Mouse (Mus musculus): ENCODE results near the gene Ano4.
"Not testable (repeated sequence)": the region's sequence is repeated elsewhere in the genome, so short reads cannot be mapped to it uniquely, and the experiment has no call there.

Ano4 gene

DNA sequence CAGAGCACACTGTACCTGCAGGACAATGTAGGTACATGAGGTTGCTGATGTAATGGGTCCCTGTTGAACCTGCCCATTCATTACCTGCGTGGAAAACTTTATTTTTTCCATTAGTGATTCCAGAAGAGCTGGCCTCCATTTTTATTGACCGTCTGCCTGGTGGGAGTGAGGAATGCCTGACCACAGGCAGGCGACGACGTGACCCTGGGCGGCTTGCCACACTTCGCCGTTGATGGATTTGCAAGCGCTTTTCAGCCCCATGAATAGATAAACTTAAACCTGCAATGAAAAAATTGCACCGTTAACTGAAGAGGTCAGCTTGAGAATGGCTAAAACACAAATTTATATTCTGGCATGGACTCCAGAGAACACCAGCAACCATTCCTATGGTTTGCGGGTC lies 195.4 kb downstream of the Ano4 start:
- DNase-seq (ENCODE audit: low spot score in 2 of 2), result no peak

DNA sequence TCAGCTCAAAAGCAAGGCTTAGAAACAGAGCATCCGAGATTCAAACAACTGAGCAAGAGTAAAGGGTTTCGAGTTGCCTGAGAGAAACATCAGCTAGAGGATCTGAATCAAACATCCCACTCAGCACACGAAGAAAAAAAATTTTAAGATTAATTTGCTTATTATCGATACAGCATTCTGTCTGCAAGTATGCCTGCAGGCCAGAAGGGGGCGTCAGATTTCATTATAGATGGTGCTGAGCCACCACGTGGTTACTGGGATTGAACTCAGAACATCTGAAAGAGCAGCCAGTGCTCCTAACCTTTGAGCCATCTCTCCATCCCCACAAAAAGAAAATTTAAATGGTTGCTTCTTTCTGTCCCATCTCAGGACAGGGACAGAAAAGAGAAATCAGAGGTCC lies 223.2 kb downstream of the Ano4 start:
- no peak for DNase-seq (ENCODE audit: low spot score in 2 of 2)

DNA sequence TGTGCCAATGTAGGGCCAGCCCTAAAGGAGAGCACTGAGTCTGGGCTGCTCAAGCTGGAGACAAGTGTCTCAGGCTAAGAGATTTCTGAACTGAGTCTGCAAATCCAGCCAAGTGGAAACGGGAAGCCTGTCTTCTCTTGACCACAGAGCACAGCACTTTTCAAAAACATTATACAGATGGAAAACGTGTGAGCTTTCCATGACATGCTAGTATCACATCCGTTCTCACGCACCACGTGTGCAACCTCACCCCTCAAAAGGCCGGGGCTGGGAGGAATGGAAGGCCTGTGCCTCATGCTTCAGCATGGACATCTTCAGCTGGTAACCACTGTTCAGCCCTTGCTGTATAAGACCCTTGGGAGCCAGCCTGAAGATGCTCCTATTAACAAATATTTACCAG lies 230.2 kb downstream of the Ano4 start:
- no peak for DNase-seq (ENCODE audit: low spot score in 2 of 2)

DNA sequence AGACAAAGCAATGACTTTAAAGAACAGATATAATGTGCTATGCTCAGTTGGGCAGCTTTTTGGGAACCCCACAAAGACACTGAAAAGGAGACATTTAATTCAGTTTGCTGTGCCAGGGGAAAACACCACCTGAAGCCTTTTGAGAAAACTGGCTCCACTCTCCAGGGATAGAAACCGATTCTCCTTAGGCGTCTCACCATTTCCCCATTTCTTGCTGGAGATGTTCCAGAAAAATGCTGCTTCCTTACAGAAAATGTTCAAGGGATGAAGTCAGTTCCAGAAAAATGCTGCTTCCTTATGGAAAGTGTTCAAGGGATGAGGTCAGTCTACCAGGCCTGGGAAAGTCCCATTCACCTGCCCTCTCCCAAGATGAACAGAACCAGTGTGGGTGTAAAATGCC lies 233.1 kb downstream of the Ano4 start:
- DNase-seq (ENCODE audit: low spot score in 2 of 2), result no peak

DNA sequence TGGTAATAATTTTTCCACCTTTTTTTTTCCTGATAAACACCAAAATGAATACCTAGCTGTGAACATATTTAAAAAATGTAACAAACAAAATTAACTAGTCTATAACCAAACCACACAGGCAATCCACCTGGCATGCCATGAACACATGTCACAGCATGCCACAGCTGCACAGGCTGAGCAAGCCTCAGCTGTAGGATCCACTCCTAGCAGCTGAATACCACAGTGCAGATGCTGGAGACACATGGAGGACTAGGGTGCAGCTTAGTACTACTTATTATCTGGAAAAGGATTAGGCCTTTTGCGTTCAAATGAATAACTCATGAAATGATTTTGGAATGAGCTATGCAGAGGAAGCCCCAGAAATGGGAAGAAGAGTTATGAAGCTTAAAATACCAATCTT lies 233.6 kb downstream of the Ano4 start:
- no peak for DNase-seq (ENCODE audit: low spot score in 2 of 2)

DNA sequence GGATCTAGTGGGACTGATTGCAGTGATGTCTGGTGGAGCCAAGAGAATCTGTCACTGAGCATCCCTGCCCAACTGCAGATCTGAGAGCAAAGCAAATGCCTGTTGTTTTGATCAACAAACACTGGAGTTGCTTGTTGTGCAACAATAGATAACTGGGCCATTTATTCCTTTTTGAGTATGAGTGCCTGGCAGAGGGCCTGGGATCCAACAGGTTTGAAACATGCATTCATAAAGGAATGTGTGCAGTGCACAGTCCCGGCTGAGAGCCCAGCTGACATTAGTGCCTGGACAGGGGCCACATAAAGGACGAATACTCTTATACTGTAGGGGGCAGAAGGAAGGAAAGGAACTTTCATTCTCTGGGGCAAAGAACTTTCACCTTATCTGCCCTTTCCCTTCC lies 241.0 kb downstream of the Ano4 start:
- DNase-seq (ENCODE audit: low spot score in 2 of 2), result no peak

DNA sequence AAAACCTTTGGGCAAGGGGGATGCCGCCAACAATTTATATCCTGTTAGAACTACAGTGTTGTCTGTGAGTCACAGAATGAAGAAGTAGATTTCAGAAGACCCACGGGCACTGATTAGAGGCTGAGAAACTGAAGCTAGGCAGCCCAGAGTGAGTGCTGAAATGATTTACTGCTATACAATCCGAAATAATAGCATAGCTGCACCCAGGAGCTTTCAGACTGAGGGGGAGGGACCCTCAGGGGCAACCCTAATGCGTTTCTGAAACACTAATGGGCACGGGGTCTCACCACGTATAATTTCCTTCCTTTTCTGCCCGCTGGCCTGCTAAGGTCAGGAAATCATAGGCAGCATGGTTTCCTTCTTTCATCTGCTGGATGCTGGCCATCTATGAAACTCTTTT lies 242.5 kb downstream of the Ano4 start:
- DNase-seq (ENCODE audit: low spot score in 2 of 2), result no peak

DNA sequence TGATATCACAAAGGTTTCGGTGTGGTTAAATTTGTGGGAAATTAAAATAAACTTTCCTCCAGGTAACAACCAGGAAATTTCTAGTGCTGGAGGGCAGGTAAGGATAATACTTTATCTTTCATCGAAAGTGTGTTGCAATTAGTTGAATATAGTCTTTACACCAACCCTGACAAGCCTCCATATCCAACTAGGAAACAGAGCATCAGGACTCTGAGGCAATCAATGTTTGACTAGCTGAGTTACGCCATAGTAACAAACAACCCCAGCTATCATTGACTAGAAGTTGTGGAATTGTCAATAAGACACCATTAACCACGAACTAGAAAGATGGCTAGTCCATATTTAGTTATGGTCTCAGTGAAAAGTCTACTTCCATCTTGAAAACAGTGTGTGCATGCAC lies 246.4 kb downstream of the Ano4 start:
- DNase-seq (ENCODE audit: low spot score in 2 of 2), result no peak

DNA sequence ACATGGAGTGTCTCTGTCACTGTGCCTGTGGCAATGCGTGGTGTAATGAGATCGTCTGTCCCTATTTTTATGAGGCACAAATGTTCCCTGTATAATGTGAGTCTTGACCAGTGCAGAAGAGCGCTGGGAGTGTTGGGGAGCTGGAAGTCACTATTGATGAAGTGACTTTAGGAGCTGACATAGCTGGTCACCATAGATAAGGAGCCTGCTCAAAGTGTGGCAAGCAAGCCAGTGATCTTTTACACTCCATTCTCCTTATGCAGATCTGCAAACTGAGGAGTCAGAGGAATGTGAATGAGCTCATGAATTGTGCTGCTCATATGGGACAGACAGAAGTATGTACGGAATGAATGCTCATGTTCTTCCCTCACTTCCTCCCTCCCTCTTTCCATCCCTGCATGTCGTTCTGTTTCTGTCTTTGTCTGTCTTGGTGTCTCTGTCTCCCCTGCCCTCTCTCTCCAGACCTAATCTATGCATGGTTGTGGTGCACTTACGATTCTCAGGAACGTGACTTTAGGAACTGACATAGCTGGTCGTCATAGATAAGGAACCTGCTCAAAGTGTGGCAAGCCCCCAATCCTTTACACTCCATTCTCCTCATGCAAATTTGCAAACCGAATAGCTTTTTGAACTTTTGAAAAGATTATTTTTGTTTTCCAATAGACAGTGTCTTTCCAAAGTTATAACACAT lies 252.1 kb downstream of the Ano4 start:
- DNase-seq (ENCODE audit: low spot score in 2 of 2), result no peak

DNA sequence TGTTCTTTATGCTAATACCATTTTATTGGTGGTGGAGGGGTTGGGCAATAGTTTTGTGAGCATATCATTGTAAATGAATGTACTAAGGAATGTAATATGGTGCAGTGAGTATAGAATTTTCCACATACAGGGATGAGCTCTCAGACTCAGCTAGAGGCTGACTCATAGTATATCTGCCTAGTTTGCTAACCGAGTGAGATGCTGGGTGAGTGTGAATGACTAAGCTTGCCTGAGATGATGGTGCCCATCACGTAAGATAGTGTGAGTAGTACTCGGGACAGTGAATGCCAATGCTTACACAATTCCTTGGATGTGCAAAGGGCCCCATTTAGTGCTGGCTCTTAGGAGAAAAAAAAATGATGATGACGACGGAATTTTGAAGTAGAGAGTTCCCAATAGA lies 267.1 kb downstream of the Ano4 start:
- no peak for DNase-seq (ENCODE audit: low spot score in 2 of 2)

DNA sequence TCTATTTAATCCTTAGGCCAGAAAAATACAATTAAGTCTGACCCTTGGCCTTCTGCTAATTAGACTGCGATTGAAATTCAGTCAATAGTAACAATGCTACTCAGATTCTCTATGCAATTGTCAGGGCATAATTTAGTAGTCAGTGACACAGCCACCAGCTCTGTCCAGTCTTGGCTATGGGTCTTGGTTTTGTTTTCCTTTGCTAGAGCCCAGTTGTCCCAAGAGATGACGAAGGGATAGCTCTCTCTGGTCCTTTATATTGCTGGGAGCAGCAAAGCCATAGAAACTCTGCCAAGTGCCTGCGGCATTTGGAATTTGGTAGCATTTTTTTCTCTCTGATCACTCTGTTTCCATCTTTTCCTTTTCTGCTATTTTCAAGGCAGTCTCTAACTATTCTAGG lies 288.7 kb downstream of the Ano4 start:
- DNase-seq (ENCODE audit: low spot score in 2 of 2), result no peak

DNA sequence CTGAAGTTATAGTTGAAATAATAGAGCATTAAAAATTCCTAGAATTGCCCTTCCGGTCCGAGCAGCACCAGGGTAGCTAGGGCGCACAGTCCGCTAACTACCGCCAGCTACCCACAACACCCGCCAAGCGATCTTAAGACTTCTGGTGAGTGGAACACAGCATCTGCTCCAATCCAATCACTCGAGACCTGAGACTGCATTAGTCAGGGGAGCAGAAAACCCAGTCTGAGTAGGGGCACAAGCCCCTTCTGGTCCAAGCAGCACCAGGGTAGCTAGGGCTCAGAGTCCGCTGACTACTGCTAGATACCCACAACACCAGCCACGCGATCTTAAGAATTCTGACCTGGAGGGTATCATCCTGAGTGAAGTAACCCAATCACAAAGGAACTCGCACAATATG lies 299.6 kb downstream of the Ano4 start:
- DNase-seq (ENCODE audit: low spot score in 2 of 2), result not testable (repeated sequence)

DNA sequence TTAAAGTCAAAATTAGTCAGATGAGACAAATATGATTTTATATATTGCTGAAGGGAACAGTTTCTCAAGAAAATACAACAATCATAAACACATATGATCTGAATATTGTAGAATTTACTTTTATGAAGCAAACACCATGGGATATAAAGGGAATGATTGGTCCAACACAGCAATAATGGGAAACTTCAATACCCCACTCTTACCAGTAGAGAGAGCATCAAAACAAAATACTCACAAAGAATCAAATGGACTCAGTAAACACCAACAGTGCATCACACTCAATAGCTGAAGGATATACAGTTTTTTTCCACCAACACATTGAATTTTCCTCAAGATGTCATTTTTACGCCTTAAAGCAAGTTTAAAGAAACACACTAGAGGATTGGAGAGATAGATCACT lies 300.4 kb downstream of the Ano4 start:
- DNase-seq (ENCODE audit: low spot score in 2 of 2), result no peak

DNA sequence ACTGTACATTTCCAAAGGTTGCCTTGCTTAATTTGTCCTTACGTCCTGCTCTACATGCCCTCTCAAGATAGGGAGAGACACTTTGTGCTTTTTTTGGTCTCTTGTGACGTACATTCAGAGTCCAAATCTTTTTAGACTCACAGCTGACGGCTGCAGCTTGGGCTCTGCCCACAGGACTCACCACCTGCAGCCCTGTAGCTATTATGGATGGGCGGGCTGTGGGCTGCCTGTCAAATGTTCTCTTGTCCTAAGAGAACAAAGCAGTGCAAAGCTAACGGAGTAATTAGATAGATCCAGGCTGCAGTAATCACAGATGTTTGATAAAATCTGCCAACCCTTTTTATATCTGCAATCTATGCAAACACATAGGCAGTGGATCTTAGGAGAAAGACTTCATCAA lies 325.6 kb downstream of the Ano4 start:
- DNase-seq (ENCODE audit: low spot score in 2 of 2), result no peak

DNA sequence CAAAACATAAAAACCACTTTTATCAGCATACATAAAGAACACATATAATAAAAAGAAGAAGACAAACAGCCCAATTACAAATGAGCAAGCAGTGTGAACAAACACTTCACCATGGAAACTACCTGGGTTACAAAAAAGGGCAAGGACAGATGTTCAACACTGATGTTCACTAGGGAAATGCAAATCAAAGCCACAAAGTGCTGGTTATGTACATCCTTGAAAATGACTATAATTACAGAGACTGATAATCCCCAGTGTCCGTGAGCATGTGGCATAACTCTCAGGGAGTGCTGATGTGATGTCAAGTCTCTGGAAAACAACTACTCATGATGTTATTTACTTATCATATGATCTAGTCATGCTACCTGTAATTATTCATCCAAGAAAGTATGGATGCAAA lies 336.3 kb downstream of the Ano4 start:
- DNase-seq (ENCODE audit: low spot score in 2 of 2), result no peak

DNA sequence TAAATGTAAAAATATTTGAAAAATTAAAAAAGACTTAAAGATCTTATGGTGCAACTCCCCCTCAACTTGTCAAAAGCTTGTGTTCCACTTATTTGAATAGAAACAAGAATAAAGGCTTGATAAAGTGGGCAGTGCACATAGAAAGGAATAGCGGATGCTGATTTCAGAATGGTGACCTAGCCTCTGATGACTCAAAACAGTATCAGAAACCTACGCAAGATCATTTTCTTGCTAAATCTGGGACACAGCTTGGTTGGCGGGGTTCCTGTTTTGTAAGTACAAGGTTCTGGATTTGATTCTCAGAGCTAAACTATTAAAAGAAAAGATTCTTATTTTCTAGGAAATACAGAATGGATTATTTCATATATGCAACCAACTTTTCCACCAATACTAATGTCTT lies 340.0 kb downstream of the Ano4 start:
- DNase-seq (ENCODE audit: low spot score in 2 of 2), result no peak

DNA sequence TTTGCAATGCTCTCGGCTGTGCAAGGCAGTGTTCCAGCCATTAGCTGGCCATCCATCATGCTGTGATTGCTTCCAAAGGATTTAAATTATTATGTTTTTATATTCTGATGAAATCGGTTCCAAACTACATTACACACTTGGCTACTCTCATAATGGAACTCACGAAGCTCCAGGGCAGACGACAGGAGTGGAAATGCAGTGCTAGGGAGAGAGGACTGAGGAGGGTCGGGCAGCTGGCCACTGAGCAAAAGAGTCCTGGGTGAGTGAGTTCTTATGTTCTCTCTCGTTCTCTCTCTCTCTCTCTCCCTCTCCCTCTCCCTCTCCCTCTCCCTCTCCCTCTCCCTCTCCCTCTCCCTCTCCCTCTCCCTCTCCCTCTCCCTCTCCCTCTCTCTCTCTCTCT lies 357.6 kb downstream of the Ano4 start:
- DNase-seq (ENCODE audit: low spot score in 2 of 2), result no peak

DNA sequence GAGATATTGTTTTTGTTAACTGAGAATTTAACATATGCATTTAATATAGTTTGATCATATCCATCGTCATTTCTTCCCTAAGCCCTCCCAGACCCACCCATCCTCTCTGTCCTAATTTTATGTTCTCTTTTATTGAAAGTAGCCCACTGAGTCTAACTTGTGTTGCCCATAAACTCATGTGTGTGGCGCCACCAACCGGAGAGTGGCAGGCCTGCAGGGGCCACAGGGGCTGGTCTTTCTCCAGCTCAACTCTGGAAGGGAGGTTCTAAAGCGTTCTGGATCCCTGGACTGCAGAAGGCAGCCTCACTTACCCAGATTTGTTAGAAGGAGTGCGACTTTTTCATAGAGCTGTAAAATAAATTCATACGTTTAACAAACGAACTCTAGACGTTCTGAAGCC lies 361.1 kb downstream of the Ano4 start:
- DNase-seq (ENCODE audit: low spot score in 2 of 2), result no peak

DNA sequence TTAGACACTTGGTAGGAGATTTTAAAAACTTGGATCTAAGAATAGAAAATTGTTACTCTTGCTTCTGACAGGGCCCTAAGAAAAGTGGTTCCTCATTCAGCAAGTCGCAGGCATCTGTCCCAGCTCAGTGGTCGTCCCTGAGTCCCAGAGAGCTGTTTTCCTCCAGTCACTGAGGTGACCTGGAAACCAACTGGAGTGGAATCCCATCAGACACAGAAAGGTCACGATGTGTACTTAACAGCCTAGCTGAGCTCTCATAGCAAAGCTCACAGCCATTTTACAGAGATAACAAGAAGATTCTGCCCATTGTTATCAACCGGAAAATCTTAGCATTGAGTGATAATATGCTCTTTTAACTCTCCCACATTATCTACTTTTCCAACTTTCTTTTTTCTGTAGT lies 365.1 kb downstream of the Ano4 start:
- DNase-seq (ENCODE audit: low spot score in 2 of 2), result no peak

DNA sequence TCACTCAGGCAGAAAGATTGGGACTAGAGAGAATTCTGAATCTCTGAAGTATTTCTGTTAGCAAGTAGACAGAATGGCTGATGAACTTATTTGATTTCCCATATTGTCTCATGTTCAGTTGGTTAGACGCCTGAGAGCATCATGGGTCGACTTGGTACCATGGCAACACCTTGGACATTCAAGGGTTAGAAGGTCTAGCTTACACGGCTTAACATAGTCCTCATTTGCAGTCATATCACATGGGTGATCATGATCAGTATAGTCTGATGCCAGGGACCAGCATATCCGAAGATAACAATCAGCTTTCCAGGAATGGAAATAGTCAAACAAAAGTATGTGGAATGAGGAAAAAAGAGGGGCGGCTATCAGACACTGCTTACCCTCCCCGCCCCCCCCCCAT lies 365.6 kb downstream of the Ano4 start:
- no peak for DNase-seq (ENCODE audit: low spot score in 2 of 2)

DNA sequence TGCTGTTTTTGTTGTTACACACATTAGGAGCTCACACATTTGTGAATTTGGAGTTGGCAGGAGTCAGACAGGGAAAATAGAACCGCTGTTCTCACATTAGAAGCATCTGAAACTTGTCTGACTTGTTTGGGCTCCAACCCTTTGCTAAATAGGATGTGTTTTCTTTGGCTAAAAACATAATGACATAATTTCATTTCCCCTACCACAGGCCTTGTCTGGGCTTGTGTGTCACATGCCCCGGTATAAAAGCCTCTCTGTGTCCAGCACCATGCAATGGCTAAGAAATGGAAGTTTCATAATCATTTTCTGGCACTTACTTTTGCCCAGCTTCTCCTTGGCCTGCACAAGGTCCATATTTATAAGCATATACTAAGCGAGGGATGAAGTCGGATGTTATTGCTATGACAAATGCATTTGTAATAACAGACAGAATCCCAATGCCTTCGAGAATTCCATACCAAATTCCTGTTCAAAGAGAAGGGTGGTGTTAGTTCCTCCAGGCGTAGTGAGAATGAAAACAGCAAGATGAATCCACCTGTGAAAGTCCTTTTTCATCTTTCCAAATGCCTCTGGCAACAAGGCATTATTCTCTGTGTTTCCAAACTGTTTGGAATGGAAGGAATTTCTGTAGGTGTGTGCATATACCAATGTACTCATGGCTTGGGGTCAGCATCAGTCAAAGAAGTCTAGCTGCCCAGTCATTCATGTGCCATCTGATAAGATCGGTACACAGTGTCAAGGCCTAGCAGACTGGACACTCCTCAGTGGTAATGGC lies 373.4 kb downstream of the Ano4 start:
- DNase-seq (ENCODE audit: low spot score in 2 of 2), result no peak

DNA sequence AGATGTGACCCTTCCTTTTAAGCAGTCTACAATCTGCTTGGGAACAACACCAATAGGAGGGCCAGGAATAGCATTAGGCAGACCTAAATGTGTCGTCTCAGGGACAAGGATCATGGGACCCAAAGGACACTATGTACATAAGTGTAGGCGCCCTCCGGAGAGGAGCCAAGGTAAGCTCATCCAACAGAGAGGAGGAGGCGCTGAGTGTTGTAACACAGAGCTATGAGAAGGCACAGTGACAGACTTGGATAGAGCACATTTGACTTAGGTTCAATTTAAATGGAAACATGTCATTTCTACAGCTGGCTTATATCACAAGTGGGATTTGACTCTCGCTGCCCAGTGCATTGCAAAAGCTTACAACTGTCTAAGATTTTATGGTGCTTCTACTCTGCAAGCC lies 376.0 kb downstream of the Ano4 start:
- DNase-seq (ENCODE audit: low spot score in 2 of 2), result no peak

DNA sequence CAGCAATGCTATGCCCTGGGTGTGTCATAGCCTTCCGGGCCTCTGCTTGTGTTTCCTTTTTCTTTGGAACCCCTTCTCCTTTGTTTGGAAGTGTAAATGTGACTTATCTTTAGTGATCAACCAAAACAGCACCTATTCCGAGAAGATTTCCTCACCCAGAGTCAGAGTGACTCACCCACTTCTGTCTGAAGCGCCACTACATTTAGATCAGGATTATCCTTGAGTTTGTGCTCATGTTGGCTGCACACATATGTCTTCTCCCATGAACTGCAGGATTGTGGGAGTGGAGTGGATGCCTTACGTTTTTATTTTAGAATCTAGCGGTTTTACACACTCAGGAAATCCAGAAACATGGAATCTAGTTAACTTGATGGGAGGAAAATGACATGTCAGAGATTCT lies 383.8 kb downstream of the Ano4 start:
- no peak for DNase-seq (ENCODE audit: low spot score in 2 of 2)

DNA sequence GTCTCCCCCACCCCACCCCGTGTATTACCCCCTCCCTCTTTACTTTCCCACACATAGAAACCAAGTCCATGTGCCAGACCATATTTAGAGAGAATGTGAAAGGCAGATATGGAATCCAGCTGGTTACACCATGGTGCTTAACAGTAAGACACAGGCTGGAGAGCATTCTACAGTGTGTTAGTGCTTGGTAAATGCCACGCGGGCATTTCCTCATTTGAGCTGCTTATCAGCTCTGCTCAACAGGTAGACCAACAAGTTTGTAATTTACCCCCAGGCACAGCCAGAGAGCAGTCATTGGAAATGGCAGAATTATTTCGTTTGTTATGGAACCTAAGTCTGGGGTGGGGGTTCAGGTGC lies 394.3 kb downstream of the Ano4 start:
- DNase-seq (ENCODE audit: low spot score in 2 of 2), result no peak
